Mouse (Mus musculus): ENCODE results near the gene Mark2. TPM values are rescaled to one million over a fixed set of nuclear protein-coding genes. Genes with fewer than 3 reads are reported as not detected.
A peak's percentile ranks its signal among the peaks of the same experiment; 100 is the strongest.

Gene Mark2
- polyA plus RNA-seq, 1 experiment from 2014 or later = 49.1 TPM

DNA sequence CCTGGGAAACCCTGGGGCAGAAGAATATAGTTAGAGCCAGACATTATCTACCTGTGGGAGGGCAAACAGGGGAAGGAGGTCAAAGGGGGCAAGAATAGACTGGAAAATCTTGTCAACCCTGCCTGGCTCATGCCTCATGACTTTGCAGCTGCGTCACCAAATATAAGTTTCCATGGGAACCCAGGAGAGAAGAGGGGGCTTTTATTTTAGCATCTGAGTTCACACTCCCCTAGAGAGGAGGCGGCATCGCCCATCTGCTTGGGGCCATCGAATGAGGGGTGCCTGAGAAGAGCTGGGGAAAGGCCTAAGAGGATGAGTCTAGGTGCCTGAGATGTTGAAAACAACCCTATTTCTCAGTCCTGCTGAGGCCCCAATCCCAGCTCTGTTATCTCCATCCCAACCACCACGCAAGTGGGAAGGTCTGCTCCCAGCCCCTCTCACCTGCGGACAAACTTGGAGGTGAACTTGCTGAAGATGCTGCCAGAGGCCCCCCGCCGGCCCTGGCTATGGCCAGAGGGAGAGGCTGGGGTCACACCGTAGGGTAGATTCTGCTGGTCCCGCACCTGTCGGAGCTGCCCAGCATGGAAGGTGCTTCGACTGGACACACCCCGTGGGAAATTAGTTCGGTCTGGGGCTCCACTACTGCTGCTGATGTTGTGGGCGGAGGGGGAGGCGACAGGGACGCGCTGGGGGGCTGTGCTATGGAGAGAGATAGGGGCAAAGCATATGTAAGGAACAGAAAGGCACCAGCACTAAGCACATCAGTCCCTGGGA lies 60.9 kb downstream of the Mark2 start:
- no peak overlapping the region for H3K4me3 ChIP-seq
- H3K36me3 ChIP-seq (replicated peaks) = peaks cover 98% of the 10 kb centered on the region
- no peak for DNase-seq (ENCODE audit: low spot score)

GRCm38 (mm10) chr19:7279114-7279513 lies 62.5 kb downstream of the Mark2 start:
- WGBS = 41% methylated on average over 6 of the region's 6 CpGs
- Histone ChIP-seq H3K27ac (replicated peaks) (0 out of 2 replicates have a peak overlapping the region, but pooled peaks have one; percentile 8), H3K9me3 (no peaks in the 10 kb centered on the region), H3K4me3 (peak overlapping the region; percentile 12; the same call in 1 of the 2 replicates), H3K4me1 (peaks cover 38% of the 10 kb centered on the region), H3K36me3 (replicated peaks) (peaks cover 98% of the 10 kb centered on the region), H3K27me3 (replicated peaks; ENCODE audit: low read depth, poor library complexity, severe bottlenecking) (no peaks in the 10 kb centered on the region)
- DNase-seq (ENCODE audit: low spot score) = peak; percentile 69

More for the DNA sequence above, 60.9 kb downstream of the Mark2 start:
- peaks cover 24% of the 10 kb centered on the region for H3K4me1 ChIP-seq
- WGBS = 84% methylated on average over 18 of the region's 18 CpGs
- no peak overlapping the region for H3K27ac ChIP-seq (replicated peaks)
- no peaks in the 10 kb centered on the region for H3K27me3 ChIP-seq (replicated peaks; ENCODE audit: low read depth, poor library complexity, severe bottlenecking)
- no peaks in the 10 kb centered on the region for H3K9me3 ChIP-seq

GRCm38 (mm10) chr19:7278200-7278906 lies 63.3 kb downstream of the Mark2 start:
- Histone ChIP-seq H3K36me3 (replicated peaks) (peaks cover 98% of the 10 kb centered on the region), H3K27ac (replicated peaks) (0 out of 2 replicates have a peak overlapping the region, but pooled peaks have one; percentile 8), H3K27me3 (replicated peaks; ENCODE audit: low read depth, poor library complexity, severe bottlenecking) (no peaks in the 10 kb centered on the region), H3K4me3 (peak overlapping the region; percentile 12; the same call in 1 of the 2 replicates), H3K4me1 (peaks cover 41% of the 10 kb centered on the region), H3K9me3 (no peaks in the 10 kb centered on the region; the same call in 1 of the 2 replicates)
- DNase-seq (ENCODE audit: low spot score) = no peak
- 85% methylated on average over 6 of the region's 6 CpGs for WGBS

- Histone ChIP-seq H3K4me3 (peak overlapping the region; percentile 13; the same call in 1 of the 2 replicates), H3K4me1 (peaks cover 41% of the 10 kb centered on the region), H3K9me3 (no peaks in the 10 kb centered on the region; the same call in 1 of the 2 replicates), H3K27ac (replicated peaks) (peak overlapping the region; percentile 44; the same call in 1 of the 2 replicates), H3K36me3 (replicated peaks) (peaks cover 98% of the 10 kb centered on the region), H3K27me3 (replicated peaks; ENCODE audit: low read depth, poor library complexity, severe bottlenecking) (no peaks in the 10 kb centered on the region)
- DNase-seq (ENCODE audit: low spot score) = no peak
- 71% methylated on average over 7 of the region's 7 CpGs for WGBS
These were observed 64.9 kb downstream of the Mark2 start for GRCm38 (mm10) chr19:7276796-7277195.

DNA sequence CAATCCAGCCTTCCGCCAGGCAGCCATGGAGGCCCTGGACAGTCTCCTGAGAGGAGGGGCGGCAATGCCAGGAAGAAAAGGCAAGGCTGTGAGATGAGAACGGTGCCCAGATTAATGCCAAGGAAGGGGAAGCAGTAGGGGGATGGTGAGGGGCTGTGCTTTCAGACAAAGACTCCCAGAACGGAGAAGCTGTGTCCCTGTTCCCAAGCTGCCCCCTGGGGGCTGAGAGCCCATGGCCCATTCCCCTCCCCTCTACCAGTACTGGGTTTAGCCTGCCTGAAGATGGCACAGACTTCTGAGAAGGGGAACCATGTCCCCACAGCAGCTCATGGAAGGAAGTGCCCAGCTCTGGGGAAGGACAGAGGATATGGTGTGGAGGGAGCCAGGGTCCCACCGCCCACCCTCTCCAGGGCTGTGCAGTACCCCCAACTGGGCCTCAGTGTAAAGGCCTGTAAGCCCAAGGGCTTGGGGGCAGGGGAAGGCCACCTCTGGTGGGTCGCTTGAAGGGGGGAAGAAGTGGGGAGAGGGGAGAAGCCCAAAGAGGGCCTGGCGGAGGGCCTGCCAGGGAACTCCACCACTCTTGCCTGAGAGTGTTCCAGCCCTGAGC lies 65.5 kb downstream of the Mark2 start:
- H3K4me1 ChIP-seq = peaks cover 45% of the 10 kb centered on the region
- H3K27me3 ChIP-seq (replicated peaks; ENCODE audit: low read depth, poor library complexity, severe bottlenecking) = no peaks in the 10 kb centered on the region
- peaks cover 98% of the 10 kb centered on the region for H3K36me3 ChIP-seq (replicated peaks)
- peak; percentile 37 for DNase-seq (ENCODE audit: low spot score)
- 44% methylated on average over 7 of the region's 7 CpGs for WGBS
- peak overlapping the region; percentile 14; the same call in 1 of the 2 replicates for H3K4me3 ChIP-seq
- no peaks in the 10 kb centered on the region; the same call in 1 of the 2 replicates for H3K9me3 ChIP-seq
- peak overlapping the region; percentile 62 for H3K27ac ChIP-seq (replicated peaks)

DNA sequence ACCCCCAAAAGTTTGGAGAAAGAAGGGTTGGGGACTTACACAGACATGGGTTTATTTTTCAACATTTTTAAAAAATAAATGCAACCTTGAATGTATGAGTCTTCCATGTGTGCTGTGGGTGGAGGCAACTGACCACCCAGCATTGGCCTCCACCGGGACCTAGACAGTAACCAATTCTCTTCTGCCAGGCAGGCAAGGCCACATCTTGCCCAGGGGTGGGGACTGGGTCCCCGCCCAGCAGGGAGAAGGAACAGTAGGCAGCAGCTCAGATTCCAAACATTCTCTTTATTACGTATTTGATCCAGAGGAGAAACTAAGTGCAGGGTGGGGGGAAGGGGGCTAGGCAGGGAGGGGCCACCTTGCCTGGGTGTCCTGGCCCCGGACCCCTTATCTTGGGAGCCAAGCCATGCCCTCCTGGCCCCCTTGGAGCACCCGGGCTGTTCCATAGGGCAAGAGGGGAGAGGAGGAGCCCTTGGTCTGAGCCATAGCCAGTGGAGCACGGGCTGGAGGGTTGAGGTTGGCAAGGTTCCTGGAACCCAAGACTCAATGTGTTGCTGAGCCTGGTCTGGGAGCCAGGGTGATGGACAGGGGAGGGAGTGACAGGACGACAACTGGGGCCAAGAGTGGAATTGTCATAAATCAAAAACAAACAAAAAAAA lies 66.4 kb downstream of the Mark2 start:
- peak overlapping the region; percentile 25; the same call in 1 of the 2 replicates for H3K4me3 ChIP-seq
- H3K4me1 ChIP-seq = peaks cover 54% of the 10 kb centered on the region
- WGBS = 60% methylated on average over 7 of the region's 7 CpGs
- peaks cover 98% of the 10 kb centered on the region for H3K36me3 ChIP-seq (replicated peaks)
- no peak overlapping the region; the same call in 1 of the 2 replicates for H3K27ac ChIP-seq (replicated peaks)
- no peaks in the 10 kb centered on the region for H3K27me3 ChIP-seq (replicated peaks; ENCODE audit: low read depth, poor library complexity, severe bottlenecking)
- no peaks in the 10 kb centered on the region; the same call in 1 of the 2 replicates for H3K9me3 ChIP-seq
- DNase-seq (ENCODE audit: low spot score) = no peak

GRCm38 (mm10) chr19:7274326-7274990 lies 67.2 kb downstream of the Mark2 start:
- H3K4me1 ChIP-seq = peaks cover 62% of the 10 kb centered on the region
- WGBS = 87% methylated on average over 13 of the region's 13 CpGs
- H3K36me3 ChIP-seq (replicated peaks) = peaks cover 100% of the 10 kb centered on the region
- no peaks in the 10 kb centered on the region; the same call in 1 of the 2 replicates for H3K9me3 ChIP-seq
- no peaks in the 10 kb centered on the region for H3K27me3 ChIP-seq (replicated peaks; ENCODE audit: low read depth, poor library complexity, severe bottlenecking)
- H3K27ac ChIP-seq (replicated peaks) = peak overlapping the region; percentile 52
- no peak for DNase-seq (ENCODE audit: low spot score)
- peak overlapping the region; percentile 25 for H3K4me3 ChIP-seq

DNA sequence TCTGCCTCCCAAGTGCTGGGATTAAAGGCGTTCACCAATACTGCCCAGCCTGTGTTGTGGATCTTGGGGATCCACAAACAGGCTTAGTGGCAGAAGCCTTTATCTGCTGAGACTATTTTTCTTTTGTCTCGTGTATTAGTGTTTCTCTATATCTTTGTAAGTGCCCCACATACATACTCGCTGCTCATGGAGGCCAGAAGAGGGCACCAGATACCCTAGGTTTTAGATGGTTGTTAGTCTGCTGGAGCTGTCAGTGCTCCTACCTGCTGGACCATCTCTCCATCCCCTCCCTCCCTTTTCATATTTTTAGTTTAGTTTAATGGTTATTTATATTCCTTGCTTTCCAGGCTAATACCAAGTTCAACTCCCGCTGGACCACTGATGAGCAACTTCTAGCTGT lies 68.2 kb downstream of the Mark2 start:
- DNase-seq (ENCODE audit: low spot score) = no peak
- no peaks in the 10 kb centered on the region; the same call in 1 of the 2 replicates for H3K9me3 ChIP-seq
- H3K4me3 ChIP-seq = 0 out of 2 replicates have a peak overlapping the region, but pooled peaks have one; percentile 5
- H3K36me3 ChIP-seq (replicated peaks) = peaks cover 90% of the 10 kb centered on the region
- H3K4me1 ChIP-seq = peaks cover 56% of the 10 kb centered on the region
- 92% methylated on average over 4 of the region's 4 CpGs for WGBS
- H3K27ac ChIP-seq (replicated peaks) = no peak overlapping the region
- H3K27me3 ChIP-seq (replicated peaks; ENCODE audit: low read depth, poor library complexity, severe bottlenecking) = no peaks in the 10 kb centered on the region

GRCm38 (mm10) chr19:7269290-7270044 lies 72.2 kb downstream of the Mark2 start:
- no peaks in the 10 kb centered on the region; the same call in 1 of the 2 replicates for H3K9me3 ChIP-seq
- H3K4me1 ChIP-seq = peaks cover 67% of the 10 kb centered on the region
- 8% methylated on average over 11 of the region's 11 CpGs for WGBS
- peak overlapping the region; percentile 92 for H3K4me3 ChIP-seq
- H3K27me3 ChIP-seq (replicated peaks; ENCODE audit: low read depth, poor library complexity, severe bottlenecking) = no peaks in the 10 kb centered on the region
- H3K27ac ChIP-seq (replicated peaks) = peak overlapping the region; percentile 99
- peaks cover 50% of the 10 kb centered on the region for H3K36me3 ChIP-seq (replicated peaks)
- DNase-seq (ENCODE audit: low spot score) = peak; percentile 70

GRCm38 (mm10) chr19:7268722-7269090 lies 73.0 kb downstream of the Mark2 start:
- WGBS = under 1% methylated on average over 30 of the region's 30 CpGs
- peak; percentile 94 for DNase-seq (ENCODE audit: low spot score)
- Histone ChIP-seq H3K27ac (replicated peaks) (peak overlapping the region; percentile 99), H3K4me3 (peak overlapping the region; percentile 92), H3K27me3 (replicated peaks; ENCODE audit: low read depth, poor library complexity, severe bottlenecking) (no peaks in the 10 kb centered on the region), H3K36me3 (replicated peaks) (peaks cover 42% of the 10 kb centered on the region), H3K4me1 (peaks cover 68% of the 10 kb centered on the region), H3K9me3 (no peaks in the 10 kb centered on the region; the same call in 1 of the 2 replicates)
